Mouse (Mus musculus) thymus, adult 18-20 months (tissue): ENCODE data around the gene Grm4.

ENCODE experiments used
- DNase-seq, 2 experiments: peaks; one replicate each; pipeline ENCODE4 v3.0.0; 2022; ENCODE audit warnings: mixed read lengths in 2 of 2

Gene Grm4

DNA sequence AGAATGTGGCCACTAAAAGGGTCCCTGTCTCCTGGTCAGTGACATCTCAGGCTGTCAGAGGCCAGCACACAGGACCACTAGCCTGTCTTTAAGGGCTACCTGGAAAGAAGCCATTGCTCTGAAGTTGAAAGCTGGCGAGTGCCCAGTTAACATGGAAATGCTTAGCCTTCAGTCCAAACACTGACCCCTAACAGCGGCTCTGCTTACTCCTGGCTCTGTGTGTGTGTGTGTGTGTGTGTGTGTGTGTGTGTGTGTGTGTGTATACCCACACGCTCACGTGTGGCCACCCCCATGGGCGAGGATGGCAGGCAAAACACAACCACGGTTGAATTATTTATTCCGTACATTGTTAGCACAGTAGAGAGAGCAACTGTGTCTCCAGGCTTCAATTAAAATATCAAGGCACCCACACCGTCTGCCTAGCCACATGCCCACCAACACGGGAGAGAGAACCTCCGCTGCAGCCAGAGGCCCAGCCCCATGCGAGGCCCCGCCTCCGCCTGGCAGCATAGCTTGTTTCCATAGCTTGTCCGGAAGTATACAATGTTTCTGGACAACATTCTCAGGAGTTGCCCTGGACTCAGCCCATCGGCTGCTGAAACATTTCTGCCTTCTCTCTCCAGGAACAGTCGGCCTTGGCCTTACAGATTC, 32.9 kb downstream of the Grm4 start:
- no peak for DNase-seq

DNA sequence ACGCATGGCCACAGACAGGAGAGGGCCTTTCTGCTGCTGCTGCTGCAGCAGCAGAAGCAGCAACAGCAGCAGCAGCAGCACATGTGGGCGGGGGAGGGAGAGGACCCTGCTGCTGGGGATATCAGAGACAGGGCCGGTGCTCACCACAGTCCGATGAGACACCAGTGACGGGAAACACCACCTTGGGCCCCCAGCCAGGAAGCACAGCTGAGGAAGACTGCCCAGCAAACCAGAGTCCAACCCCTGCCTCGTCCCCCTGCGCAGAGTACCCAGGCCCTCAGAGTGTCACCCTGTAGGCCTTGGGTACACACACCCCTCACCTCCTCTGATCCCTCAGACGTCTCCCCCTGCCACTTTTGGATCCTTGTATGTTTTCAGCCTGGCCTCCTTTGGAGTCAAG, 35.3 kb downstream of the Grm4 start:
- DNase-seq: no peak

DNA sequence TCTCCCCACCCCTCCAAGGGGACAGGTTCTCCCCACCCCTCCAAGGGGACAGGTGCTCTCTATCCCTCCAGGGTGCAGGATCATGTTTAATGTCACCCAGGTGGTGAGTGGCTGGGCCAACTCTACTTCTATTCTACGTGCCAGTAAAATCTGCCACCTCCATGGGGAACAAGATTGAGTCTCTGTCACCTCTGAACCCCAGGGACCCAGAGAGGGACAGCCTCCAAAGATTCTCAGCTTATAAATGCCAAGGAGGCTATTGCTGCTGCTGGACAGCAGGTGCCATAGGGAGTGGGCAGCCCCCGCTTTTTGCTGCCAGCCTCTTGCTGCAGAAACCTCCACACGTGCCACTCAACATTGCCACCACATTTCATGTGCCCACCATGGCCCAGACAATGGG, 37.6 kb downstream of the Grm4 start:
- no peak for DNase-seq

DNA sequence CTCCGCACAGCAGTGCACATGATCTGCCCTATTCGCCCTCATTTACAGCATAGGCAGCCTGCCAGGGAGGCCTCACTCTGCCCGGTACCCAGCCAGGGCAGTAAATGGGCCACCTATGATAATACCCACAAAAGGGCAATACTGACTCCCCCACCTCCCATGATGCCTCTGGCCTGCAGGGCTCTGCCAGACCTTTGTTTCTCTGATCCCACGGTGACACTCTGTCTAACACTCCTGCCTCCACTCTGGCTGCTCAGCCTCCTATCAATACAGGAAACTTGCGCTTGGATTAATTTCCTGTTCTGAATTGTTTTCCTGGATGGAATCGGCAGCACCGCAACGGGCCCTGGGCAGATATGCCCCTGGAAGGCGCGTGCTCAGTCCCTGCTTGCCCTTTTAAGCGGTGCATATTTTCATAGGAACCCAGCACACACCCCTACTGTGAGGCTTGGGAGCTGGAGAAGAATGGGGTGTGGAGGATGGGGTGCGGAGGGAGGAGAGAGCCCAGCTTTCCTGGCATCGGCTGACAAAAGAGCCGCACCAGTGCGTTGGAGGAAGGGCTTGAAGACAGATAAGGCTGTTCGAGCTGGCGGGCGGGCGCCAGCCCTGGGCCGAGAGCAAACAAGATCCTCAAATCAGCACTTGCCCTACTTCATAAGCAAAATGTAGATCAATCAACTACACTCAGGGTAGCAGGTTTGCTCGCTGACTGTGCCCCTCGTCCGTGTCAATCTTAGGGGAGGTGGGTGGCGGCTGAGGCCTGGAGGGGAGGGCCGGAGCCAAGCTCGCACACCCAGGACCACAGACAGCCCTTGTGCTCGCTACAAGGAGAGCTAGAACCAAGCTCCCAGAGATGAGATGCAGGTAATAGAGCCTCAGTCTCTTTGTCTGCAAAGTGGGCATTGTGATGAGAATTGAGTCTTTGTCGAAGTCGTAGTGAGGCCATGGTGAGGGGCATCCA, 40.8 kb downstream of the Grm4 start:
- DNase-seq: no peak

DNA sequence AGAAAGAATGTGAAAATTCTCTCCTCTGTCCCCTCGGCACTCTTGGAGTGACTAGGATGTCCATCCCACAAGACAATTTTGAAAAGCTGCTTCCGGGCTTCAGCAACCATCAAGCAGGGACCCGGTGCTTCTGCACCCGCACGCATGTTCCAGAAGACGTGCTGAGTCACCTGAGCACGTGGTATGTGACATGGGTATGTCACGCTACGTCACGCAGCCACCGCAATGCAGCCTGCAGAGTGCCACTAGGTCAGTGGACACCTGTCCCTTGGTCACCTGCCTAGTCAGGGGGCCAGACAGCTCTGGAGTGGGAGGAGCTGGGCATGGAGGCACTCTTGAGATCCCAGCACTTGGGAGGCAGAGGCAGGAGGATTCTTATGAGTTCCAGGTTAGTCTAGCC, 45.6 kb downstream of the Grm4 start:
- no peak for DNase-seq

DNA sequence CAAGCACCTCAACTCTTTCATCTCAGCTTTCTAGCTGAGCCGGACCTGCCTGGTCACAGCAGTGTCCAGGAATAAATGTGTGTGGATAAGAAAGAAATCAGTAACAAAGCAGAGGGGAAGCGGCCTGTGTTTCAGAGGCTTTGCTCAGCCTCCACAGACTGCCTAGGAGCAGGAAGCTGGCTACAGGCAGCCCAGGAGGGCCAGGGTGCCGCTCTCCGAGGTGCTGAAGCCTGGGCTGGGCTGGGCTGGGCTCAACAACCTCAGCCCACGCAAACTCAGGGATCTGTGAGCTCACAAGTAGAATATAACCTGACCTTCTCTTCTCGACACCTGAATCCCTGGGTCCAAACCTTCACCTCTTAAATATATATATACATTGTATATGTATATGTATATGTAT, 54.6 kb downstream of the Grm4 start:
- DNase-seq: no peak

DNA sequence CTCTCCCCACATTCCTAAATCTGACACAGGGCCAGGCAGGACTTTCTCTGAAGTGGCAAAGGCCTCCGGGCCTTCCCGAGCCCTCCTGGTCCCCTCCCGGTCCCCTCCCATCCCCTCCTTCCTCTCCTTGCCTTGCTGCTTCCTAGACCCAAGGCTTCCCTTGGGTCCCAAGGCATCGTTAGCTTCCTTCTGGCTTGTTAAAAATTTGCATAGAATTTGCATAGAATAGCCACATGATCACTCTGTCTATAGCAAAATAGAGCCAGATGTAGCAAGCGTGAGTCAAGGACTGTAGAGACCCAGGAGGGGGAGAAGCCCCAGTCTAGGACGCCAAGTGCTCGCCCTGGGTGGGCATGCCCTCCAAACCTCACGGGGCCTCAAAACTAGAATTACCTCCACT, 55.3 kb downstream of the Grm4 start:
- DNase-seq: no peak

DNA sequence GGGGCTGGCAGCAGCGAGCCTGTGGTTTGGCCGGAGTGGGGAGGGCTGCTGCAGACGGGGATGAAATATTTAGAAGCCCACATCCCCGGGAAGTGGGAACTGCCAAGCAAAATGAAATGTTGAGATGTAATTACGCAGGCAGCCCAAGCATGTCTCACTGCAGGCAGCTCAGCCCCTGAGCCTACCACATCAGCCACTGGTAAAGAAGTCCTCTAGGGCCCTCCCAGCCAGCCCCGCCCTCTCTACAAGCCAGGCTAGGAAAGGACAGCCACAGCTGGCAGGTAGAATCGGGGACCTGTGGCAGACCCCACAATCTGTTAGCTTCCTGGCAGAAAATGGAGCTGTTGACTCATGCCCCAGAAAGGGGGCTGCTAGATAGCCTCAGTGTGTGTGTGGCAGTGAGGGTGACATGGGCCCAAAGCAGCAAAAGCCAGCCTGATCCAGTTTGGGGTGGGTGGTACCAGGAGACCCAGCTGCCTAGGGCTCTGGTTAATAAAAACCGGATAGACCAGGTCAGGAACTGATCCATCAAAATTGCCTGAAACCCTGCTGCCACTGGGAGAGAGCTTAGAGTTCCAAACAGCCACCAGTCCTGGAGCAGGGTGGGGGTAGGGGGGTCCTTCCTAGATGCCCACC, 56.8 kb downstream of the Grm4 start:
- no peak for DNase-seq

DNA sequence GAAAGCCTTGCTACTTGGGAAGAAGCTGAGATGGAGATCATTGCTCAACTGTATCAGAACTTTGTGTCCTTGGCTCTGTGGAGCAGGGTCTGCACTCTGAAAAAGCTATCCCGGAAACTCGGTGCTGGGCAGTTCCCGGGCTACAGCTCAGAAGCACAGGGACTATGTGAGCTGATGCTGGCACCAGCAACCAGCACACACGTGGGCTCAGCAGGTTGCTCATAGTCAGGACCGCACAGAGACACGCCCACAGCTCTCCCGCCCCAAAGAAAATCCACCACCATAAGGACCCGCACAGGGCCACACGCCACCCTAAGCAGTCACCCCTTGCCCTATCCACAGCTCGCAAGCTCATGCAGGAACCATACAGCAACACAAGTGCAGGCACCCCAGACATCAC, 61.2 kb downstream of the Grm4 start:
- DNase-seq: no peak

DNA sequence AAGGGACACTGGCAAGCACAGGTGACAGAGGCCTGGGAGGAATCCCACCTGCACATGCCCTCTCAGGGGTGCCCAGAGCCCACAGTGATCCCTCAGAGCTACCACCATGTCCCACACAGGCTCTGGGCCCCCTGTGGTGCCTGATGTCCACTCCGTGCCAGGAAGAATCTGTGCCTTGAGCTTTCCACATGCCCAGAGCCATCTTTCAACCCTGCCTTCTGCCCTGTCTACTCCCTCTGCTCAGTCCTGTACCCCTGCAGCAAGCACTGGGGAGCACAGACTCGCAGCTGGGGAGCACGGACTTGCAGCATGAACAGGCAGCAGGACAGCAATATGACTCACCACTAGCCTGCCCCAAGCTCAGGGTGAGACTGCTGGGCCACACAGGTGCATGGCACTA, 62.0 kb downstream of the Grm4 start:
- no peak for DNase-seq

DNA sequence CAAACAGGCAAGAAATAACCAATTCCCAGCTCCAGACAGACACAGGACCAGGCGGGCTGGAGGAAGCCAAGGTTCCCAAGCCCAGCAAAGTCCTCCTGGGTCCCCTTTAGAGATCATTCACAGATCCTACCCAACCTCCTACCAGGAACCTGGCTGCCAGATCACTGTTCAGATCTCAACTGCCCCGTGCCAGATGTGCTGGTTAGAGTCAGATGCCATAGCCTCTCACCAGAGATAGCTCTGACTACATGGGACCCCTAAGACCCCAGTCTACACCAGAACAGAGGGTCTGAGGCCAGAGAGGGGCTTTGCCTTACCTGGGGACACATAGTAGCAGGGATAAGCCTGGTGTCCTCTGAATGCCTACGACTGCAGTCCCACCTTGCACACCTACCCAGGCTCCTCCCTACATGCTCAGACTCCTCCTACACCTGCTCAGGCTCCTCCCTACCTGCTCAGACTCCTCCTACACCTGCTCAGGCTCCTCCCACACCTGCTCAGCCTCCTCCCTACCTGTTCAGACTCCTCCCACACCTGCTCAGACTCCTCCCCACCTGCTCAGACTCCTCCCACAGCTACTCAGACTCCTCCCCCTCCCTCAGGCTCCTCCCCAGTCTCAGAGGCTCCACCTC, 63.2 kb downstream of the Grm4 start:
- DNase-seq: no peak

DNA sequence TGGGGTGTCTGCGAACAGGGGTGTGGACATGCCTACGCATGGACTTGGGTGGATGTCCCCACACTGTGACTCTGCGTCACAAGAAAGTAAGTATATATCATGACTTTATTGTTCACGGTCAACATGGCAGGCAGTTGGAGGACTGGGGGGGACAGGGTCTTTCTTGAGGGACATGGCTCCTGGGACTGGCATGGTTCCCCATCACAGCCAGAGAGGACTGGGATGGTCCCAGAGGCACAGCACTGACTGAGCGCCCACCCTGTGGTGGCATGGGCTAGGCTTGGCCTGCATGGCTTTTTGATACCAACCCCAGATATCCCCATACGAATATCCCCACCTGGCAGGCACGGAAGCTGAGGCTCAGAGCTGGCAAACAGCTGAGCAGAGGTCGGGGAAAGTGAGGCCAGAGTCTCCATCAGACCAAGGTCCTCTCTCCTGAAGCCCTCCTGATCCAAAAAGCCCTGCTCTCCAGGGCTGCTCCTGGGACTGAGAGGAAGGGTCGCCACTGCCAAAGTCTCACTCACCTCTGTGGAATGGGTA, 64.1 kb downstream of the Grm4 start:
- DNase-seq: no peak

DNA sequence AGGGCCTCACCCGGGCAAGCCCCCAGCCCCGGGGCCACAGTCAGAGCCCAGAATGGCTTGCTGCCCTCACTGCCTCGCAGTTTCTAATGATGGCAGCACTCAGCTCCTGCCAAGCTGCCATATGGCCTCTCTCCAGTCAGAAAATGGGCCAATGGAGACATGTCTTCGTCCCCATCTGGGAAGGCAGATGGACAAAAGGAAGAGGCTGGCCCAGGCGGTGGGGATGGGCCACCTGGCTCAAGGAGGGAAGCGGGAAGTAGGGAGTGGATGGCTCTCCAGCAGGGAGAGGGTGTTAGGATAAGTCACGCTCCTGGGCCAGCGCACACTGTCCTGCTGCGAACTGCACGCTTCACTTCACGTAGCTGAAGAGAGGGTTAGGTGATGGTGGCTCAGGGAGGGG, 64.8 kb downstream of the Grm4 start:
- DNase-seq: no peak

DNA sequence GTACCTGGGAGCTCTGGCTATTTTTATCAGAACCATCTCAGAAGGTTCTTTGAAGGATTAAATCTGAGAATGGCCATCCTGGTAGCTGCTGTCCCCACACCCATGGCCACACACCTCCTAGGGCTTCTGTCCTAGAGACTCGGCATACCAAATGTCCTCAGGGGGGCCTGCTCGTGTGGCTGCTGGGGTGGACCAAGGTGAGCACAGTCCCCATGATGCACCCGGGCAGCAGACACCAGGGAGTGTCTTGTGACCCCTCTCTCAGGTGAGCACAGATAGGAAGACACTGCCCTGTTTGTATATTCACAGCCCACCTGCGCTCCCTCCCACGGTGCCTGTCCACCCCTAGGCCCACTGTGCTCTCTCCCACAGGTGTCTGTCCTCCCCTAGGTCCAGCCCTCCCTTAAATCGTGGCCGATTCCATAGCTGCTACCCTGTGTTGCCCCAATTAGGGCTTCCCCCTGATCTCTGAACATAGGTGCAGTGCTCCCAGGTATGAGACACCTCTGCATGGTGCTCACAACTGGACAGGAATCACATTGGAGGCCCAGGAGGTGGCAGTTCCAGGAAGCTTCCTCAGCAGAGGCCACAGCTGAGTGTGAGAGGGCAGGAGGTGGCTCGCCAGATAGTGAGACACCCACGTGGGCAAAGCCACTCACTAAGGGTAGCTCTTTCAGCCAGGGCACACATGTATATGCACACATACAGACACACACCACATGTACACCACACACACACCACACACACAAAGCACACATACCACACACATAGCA, 66.0 kb downstream of the Grm4 start:
- no peak for DNase-seq

DNA sequence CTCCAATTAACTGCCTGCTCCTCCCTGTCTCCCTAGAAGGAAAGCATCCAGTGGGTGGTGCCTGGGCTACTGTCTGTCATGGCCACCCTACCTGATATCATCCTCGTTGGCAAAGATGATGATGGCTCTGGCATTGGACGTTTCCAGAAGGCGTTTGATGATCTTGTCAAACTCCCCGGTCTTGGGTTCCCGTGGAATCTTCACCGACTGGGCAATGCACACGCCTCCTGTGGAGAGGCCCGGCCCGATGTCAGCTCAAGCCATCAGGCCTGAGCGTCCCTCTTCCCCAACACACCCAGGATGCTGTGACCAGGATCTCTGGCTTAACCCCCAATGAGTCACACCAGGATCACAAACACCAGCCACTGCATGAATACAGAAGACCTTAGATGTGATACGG, 66.8 kb downstream of the Grm4 start:
- DNase-seq: no peak

DNA sequence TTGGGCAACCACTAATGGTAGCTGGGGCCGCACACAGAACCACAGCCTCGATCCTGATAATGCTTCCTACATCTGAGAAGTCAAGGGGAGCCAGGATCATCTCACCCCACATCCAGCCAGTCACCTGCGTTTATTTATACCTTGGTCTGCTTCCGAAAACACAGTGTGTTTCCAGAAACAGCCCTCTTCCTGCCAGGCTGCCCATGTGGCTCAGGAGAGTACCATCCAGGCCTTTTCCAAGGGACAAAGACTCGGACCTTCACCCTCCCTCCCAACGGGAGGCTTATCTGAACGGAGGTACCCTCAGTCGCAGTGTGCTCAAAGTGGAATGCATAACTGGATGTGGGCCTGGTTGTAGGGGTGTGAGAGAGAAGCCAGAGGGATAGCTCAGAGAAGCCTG, 68.2 kb downstream of the Grm4 start:
- no peak for DNase-seq

DNA sequence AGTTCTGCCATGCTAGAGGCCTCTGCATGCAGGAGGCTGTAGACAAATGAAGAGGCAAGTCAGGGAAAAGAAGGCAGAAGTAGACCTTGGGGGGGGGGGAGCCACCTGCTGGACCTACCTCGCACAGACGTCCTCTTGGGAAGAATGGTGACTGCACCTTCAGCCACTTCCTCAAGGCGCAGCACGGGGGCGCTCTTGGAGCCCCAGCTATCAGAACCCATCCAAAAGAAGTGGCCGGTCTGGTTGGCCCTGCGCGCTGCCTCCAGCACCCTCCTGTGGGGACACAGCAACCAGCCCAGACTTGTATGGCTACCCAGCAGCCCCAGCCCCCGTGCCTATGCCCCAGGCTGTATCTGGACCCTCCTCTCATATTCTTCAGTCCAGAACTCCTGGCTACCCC, 69.4 kb downstream of the Grm4 start:
- no peak for DNase-seq

DNA sequence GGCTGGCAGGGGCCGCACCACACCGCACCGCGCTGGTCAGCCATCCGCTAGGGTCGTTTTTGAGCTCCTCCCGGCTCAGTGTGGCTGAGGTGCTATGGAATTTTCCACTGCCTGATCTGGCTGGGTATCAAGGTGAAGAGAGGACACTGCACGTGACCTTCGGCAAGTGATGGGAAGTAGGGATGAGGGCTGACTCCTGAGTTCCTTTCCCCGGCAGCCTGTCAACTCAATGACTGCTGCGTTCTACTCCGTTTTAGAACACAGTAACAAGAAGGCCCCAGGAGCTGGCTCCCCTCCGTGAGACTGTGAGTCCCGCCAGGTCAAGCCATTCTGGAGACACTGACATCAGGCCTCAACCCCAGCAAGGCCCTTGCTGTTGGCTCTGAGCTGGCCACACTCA, 70.0 kb downstream of the Grm4 start:
- no peak for DNase-seq

DNA sequence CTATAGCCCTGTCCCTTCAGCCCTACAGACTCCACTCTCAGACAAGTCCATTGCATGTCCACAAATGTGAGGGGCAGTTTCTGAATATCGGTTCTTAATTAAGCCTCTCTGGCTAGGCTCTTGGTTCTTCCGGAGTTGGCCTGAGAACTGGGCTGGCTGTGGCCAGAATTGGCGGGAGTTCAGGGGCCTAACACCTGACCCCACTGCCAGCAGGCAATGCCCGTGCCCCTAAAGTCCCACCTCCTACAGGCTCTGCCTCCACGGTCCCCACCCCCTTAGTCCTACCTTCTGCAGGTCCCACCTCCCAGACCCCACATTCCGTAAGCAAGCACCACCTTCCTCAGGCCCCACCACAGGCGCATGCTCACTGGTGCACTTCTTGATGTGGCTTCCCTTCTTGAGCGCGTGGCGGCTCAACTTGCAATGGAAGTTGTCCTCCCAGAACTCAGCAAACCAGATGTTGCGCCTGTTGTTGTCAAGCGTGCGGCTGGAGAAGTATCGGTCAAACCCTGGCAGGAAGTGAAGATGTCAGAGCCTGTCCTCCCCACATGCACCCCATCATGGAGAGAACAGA, 71.4 kb downstream of the Grm4 start:
- DNase-seq: peak; percentile 37 to 52

DNA sequence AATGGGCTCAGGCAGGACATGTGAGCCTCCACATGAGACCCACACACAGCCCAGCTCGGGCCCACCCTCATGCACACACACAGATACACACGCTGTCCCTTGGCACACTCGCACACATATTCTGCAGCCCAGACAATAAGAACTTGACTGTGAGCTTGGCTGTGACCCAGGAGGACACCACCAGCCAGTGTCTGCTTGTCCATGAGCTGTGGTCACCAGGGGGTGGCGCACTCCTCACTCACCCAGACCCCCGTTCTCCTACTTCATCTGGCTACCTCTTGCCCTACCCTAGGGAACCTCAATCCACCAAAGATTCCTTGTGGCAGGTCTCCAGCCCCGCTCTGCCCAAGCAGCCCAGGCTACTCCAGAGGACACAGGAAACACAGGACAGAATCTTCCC, 72.5 kb downstream of the Grm4 start:
- no peak for DNase-seq

DNA sequence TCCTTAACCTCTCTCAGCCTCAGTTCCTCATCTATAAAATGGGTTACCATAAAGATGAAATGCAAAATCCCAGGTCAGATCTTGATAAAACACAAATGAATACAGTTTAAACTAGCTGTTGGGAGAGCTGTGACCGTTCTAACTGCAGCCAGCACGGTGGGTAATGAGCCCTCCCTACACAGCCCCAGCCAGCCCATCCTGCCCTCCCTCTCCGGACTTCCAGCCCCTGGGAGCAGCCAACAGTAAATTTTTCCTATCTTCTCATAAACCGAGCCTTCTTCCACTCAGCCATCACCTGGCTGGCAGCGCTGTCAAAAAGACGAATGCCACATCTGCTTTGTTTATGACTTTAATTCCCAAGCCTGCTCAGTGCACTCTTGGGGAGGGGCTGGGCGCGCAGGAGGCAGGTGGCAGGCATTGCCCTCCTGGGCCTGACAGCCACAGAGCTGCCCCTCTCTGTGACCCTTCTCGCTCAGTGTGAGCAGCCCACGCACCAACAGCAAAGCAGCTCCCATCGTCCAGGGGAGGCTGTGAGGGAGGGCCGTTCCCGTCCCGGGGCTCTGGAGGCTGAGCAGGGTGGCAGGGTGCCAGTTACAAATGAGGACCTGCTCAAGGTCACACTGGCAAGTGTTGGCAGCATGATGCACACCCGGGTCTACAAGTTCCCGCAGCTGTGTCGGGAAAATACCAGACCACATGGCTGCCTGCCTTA, 75.7 kb downstream of the Grm4 start:
- no peak for DNase-seq
